Mouse (Mus musculus) C2C12 (cell line): ENCODE results near the gene Nfkbib. TPM values are rescaled to one million over a fixed set of nuclear protein-coding genes. Genes with fewer than 3 reads are reported as not detected.

Experiments used
- H3K27me3 ChIP-seq: one replicate; pipeline ENCODE4 v1.6.1; 2011; ENCODE audit not compliant: control insufficient read depth, insufficient read depth, insufficient read length
- H3K36me3 ChIP-seq: one replicate; pipeline ENCODE4 v1.6.1; 2011; ENCODE audit not compliant: control insufficient read depth, insufficient read depth
- H3K4me3 ChIP-seq: one replicate; pipeline ENCODE4 v1.5.1; 2011; ENCODE audit warnings: mild to moderate bottlenecking, control low read depth; ENCODE audit not compliant: poor library complexity, insufficient read depth, severe bottlenecking
- H3K79me2 ChIP-seq: one replicate; pipeline ENCODE4 v1.6.1; 2011; ENCODE audit not compliant: control insufficient read depth, insufficient read depth
- H3K79me3 ChIP-seq: one replicate; pipeline ENCODE4 v1.6.1; 2011; ENCODE audit warnings: low read depth, control low read depth
- H3ac ChIP-seq: one replicate; pipeline ENCODE3; 2011; ENCODE audit warnings: low read depth; ENCODE audit not compliant: control insufficient read depth, insufficient read length
- CEBPB ChIP-seq: IDR thresholded peaks from one replicate; pipeline ENCODE4 v1.6.1; 2011; ENCODE audit warnings: low read depth, mild to moderate bottlenecking, control low read depth, moderate library complexity
- CTCF ChIP-seq: IDR thresholded peaks from one replicate; pipeline ENCODE4 v1.5.1; 2011; ENCODE audit not compliant: control insufficient read depth, insufficient read depth, insufficient read length
- FOSL1 ChIP-seq: IDR thresholded peaks from one replicate; pipeline ENCODE4 v1.8.0; 2011; ENCODE audit warnings: mild to moderate bottlenecking, low read length; ENCODE audit not compliant: poor library complexity, insufficient read depth, severe bottlenecking
- MAX ChIP-seq: IDR thresholded peaks from one replicate; pipeline ENCODE4 v1.6.1; 2011; ENCODE audit warnings: mild to moderate bottlenecking, control low read depth
- MYOD1 ChIP-seq: IDR thresholded peaks from one replicate; pipeline ENCODE4 v1.6.1; 2011; ENCODE audit warnings: low read depth; ENCODE audit not compliant: control insufficient read depth, insufficient read length
- MYOG ChIP-seq: IDR thresholded peaks from one replicate; pipeline ENCODE4 v1.6.1; 2011; ENCODE audit not compliant: control insufficient read depth, insufficient read length; ENCODE audit errors: extremely low read depth
- USF1 ChIP-seq: IDR thresholded peaks from one replicate; pipeline ENCODE4 v1.6.1; 2011; ENCODE audit warnings: low read depth, mild to moderate bottlenecking, control low read depth, moderate library complexity
- polyA plus RNA-seq: library from polyadenylated mRNA; unstranded; fragments of >200 nt; fragmentation: generic; extraction: Trizol; gene quantifications from one replicate; pipeline ENCODE4 v1.2.1, GENCODE M21; 2012; ENCODE audit warnings: missing spikeins

The Nfkbib gene
- polyA plus RNA-seq, 1 experiment = 45.1 TPM

DNA sequence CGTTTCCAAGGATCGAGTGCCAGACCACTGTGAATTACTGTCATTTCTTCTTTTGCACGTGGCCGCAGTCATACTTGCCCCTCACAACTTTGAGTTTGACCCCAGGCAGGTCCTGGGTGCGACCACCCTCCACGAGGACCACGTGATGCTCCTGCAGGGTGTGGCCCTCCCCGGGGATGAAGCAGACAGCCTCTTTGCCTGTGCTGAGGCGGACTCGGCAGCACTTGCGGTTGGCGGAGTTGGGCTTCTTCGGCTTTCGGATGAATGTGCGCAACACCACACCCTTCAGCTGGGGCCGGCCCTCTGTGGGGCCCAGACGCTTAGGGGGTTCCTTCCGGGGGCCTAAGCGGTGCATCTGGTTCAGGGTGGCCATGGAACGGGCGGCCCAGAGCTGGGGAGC, 27.5 kb downstream of the Nfkbib start:
- Histone ChIP-seq H3K79me2 (peaks cover 11% of the 10 kb centered on the region), H3K4me3 (no peak overlapping the region), H3K36me3 (peaks cover 11% of the 10 kb centered on the region), H3K79me3 (peaks cover 3% of the 10 kb centered on the region), H3K27me3 (no peaks in the 10 kb centered on the region), H3ac (no peak overlapping the region)
- TF ChIP-seq MYOG = no peak
- no peak for TF ChIP-seq MYOD1
- TF ChIP-seq MAX = no peak
- TF ChIP-seq FOSL1 = no peak
- no peak for TF ChIP-seq USF1
- TF ChIP-seq CEBPB = no peak
- no peak for TF ChIP-seq CTCF

DNA sequence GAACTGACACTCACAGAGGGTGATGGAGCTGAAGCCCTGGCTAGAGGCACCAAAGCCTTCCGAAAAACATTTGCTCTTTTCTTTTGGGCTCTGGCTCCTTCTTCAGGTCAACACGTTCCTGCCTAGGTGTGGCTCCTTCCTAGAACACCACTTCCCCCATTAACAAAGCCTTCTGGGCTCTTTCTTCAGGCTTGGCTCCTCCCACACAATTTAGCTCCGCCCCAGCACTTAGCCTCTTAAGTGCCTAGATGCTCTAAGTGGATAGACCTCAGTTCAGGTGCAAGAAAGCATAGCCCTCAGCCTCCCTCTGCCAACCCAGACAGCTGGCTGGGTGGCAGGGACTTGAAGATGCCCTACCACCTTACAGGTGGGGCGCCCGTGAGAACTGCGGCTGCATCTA, 31.6 kb downstream of the Nfkbib start:
- H3ac ChIP-seq = no peak overlapping the region
- no peaks in the 10 kb centered on the region for H3K79me3 ChIP-seq
- peaks cover 3% of the 10 kb centered on the region for H3K79me2 ChIP-seq
- H3K36me3 ChIP-seq = peaks cover 11% of the 10 kb centered on the region
- TF ChIP-seq CTCF (no peak), MYOG (no peak), FOSL1 (no peak), MYOD1 (no peak), MAX (no peak), CEBPB (no peak), USF1 (no peak)
- H3K27me3 ChIP-seq = no peaks in the 10 kb centered on the region
- no peak overlapping the region for H3K4me3 ChIP-seq

DNA sequence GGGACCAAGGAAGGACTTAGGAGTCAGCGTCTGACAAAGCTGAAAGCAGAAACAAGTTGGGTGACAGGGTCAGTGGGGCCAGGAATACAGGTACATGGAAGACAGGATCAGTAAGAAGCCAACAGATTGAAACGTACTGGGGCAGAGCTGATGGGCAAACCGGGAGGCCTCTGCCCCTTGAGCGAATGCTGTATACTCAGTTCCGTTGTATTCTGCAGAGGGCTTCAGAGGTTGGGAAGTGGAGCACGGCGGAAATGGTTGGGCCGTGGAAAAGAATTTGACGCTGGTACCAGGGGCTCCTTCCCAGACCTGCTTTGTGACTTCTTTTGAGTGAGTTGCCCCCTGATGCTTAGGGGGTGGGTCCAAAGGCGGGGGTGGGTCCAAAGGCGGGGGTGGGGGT, 34.1 kb downstream of the Nfkbib start:
- no peak overlapping the region for H3K4me3 ChIP-seq
- TF ChIP-seq CEBPB (no peak), MAX (no peak), FOSL1 (no peak), MYOD1 (no peak), MYOG (no peak), USF1 (no peak), CTCF (no peak)
- no peaks in the 10 kb centered on the region for H3K27me3 ChIP-seq
- peaks cover 5% of the 10 kb centered on the region for H3K36me3 ChIP-seq
- no peaks in the 10 kb centered on the region for H3K79me2 ChIP-seq
- no peak overlapping the region for H3ac ChIP-seq
- no peaks in the 10 kb centered on the region for H3K79me3 ChIP-seq

GRCm38 (mm10) chr7:28732341-28733142, 34.8 kb downstream of the Nfkbib start:
- Histone ChIP-seq H3K36me3 (no peaks in the 10 kb centered on the region), H3K79me2 (no peaks in the 10 kb centered on the region), H3K27me3 (no peaks in the 10 kb centered on the region), H3K79me3 (no peaks in the 10 kb centered on the region), H3K4me3 (no peak overlapping the region), H3ac (no peak overlapping the region)
- TF ChIP-seq FOSL1 (no peak), CEBPB (no peak), CTCF (no peak), MYOG (no peak), MAX (no peak), MYOD1 (no peak), USF1 (no peak)

DNA sequence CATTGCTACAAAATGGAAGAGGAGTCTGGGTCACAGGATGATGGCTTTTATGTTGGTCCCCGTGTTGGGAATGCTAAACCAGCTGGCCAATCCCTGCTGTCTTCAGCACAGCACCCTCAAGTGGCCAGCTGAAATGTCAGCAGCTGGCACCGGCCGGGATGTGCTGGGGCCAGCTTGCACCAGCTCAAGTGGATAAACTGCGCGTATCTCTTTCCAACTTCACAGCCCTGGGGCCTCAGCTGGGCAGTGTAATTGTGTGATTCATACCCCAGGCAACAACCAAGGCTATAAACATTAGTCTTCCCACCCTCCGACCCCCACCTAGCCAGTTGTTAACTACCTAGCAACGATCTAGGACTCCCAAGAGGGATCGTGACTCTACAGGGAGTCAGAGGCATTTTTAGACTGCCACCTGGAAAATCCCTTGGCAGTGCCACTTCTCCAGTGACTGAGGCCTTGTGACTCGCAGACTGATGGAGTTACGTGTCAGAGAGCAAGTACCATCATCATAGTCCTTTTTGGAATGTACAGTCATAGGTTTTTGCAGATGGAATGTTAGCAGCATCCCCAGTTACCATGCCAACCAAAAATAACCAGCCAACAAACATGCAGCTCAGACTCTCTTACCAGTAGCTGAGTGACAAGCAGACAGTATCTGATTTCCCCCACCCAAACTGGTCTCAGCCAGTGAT, 39.5 kb downstream of the Nfkbib start:
- no peaks in the 10 kb centered on the region for H3K79me2 ChIP-seq
- no peak overlapping the region for H3K4me3 ChIP-seq
- H3K79me3 ChIP-seq = no peaks in the 10 kb centered on the region
- no peak for TF ChIP-seq CEBPB
- no peak for TF ChIP-seq MYOD1
- no peak for TF ChIP-seq USF1
- TF ChIP-seq MYOG = no peak
- no peak for TF ChIP-seq MAX
- TF ChIP-seq FOSL1 = no peak
- TF ChIP-seq CTCF = no peak
- H3K27me3 ChIP-seq = no peaks in the 10 kb centered on the region
- peaks cover 5% of the 10 kb centered on the region for H3K36me3 ChIP-seq
- no peak overlapping the region for H3ac ChIP-seq
